Mouse (Mus musculus) right cerebral cortex, postnatal 25 days (tissue): ENCODE measurements at regions not wholly inside any gene's neighbourhood (a gene's known extent, or its start where the extent isn't known, plus 50 kb on each side); places are given as distances from the start of the nearest gene placed in this dataset.

Experiments used
- DNase-seq: peaks from one replicate; pipeline ENCODE4 v3.0.0; 2022

DNA sequence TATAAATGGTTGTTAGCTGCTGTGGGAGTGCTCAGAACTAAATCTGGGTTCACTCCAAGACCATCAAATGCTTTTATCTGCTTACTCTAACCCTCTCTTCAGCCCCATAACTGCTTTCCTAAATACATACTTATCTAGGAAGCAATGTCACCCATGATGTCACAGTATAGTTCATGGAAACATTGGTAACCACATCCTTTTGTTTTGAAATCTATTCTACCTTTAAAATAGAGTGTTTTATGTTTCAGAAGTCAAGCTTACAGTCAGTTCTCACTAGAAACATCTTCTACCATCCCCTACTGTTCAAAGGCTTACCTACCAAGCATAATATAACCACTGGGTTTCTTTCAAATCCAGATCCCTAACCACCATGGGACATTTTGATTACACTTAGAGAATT is 436.4 kb upstream of the Intu start:
- DNase-seq, result no peak

DNA sequence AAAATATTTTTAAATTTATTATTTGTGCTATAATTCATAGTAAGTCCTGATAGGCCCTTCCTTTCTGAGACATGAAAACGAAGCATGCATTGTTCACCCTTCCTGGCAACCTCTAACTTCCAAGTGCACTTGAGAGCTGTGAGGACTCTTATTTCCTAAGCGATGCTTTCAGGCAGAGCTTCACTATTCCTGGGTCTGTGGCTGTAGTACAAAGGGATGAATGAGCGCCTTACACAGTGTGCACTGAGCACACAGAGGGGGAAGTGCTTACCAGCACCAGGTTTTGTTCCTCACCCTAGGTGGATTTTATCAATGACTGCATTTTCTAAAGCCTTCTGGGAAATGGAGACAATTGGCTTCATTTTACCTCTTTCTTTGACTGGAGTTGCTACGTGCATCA is 428.4 kb upstream of the Intu start:
- no peak for DNase-seq

DNA sequence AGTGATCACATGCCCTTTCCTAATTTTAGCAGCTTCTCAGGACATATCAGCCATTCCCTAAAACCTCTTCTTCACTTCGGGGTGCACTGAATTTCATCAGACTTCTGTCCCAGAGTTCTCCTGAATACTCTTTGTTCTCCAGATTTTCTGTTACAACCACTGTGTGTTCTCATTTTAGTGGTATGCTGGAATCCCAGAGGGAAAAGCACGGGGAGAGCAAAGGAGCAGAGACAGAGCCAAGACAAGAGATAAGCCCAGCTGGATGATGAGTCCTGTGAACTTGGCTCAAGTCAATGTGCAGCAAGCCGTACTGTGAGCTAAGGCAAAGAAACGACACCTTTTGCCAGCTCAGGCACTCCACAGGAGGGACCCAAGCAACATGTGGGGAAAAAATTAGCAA is 416.3 kb upstream of the Intu start:
- no peak for DNase-seq

DNA sequence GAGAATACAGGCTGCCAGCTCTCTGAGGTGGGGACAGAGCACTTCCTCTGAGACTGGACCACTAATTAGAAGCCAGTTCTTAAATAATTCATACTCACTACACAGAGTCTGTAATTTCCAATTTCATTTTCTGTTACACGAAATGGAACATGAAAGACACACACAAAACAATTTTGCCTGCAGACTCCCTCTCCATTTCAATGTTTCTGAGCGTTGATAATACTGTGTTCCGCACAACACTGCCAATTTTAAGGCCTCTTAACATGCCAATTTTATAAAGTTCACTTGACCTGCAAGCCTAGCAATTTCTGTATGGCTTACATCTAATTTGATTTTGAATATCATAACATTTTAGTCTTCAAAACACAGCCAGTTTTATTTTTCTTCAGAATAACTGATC is 412.5 kb upstream of the Intu start:
- no peak for DNase-seq

DNA sequence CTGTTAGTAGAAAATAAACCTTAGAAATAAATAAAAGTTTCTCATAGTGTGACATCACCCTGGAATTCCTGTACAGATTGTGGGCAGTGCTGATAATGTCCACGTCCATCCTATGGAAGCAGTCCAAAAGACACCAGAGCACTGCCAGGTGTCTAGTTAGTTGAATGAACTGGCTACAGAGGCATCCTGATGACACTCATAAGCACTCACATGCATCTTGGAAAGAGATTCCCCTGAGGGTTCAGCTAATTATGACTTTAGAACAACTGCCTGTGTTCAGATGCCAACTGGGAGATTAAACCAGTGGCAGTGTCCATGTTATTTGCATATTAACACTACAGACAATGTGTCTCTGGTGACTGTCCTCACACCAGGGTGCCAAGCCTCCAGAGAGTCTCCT is 411.6 kb upstream of the Intu start:
- no peak for DNase-seq

DNA sequence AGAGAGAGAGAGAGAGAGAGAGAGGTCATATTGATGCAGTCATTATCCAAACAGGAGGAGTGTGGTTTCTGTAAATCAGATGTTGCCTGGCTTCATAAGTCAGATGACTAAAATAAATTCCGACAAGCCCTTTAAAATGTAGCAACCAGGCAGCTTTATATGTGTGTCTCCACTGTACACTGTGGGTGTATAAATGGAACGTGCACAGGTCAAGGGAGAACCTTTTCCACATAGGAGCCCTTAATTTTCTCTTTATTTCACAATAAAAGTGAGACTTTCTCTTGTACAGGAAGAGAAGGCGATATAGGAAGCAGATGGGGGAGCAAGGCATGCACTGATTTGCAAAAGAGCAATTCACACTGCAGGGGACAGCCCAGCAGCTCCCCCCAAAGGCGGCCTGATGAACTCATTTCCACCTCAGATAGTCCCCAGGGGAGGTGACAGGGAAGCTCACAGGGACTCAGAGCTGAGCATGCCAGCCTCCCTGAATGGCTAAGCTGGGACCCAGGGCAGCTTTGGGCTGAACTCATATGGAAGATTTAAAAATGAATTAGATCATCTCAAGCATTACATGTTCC is 410.7 kb upstream of the Intu start:
- peak; percentile 61 for DNase-seq

DNA sequence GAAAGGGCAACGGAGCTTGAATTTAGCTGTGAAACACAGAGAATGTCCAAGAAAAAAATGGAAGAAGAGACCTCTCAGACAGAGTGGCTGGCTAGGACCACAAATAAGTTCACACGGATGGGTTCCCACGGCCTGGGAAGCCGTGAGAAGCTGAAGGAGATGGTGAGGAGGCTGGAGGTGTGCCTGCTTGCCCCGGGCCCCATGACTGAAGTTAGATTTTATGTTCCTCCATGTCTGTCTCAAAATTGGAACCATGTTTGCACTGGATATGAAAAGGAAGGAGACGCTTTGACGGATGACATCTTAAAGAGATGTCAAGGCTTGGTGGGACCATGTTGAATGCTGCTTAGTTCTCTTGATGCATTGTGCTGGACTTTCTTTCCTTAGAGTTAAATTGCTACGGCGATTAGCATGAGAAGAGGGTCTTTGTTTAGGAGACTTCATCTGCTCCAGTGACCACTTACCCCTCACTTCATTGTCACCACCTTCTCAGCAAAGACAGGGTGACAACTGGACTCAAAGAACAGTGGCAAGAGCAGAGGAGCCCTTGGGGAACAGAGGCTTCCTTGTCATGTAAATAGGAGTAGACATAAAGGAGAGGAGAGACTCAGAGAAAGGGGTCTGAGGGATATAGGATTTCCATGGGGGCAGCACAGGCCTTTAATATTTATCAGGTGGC is 407.4 kb upstream of the Intu start:
- no peak for DNase-seq

DNA sequence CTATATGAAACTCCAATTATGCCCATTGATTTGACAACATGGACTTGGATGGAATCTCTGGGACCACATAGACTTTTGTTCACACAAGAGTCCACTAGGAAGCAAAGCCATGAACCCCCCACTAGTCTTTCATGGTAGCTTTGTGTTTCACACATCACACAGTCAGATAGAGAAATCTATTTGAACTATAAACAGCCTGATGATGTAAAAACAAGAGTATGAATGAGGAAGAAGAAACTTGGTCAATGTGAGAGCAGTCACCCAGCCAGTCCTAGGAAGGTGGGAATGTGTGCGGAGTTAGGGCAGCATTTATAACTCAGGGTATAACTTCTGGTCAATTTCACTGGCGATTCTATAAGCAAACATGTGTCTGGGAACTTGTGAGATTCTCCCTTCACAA is 404.2 kb upstream of the Intu start:
- no peak for DNase-seq

DNA sequence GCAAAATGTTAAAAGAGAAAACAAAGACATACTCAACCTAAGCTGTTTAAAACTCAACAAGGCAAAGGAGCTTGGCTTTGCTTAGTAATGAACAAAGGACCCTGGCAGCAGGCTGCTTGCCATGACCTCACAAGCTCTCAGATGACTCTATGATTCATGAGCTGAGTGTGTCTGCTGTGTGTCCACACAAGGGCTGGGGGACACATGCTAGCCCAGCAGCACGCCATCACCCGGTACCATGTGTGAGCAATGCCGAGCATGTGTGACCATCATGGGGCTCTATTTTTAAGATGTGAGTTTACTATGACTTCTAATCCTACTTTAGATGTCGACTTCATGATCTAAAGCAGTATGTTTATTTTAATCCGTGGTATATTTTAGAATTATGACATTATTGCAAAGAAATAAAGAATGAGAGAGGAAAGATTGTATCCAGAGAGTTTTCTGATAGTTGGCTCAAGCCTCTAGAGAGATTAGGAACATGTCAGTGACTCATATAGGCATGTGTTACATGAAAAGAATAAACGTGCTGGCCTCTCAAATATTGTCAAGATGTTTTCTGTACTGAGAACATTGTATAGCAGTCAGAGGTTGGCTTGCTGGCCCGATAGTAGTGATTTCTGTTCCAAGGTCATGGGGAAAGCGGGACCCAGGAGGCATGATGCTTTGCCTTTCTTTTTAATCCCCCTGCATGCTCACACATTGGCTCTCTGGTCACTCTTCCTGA is 400.1 kb upstream of the Intu start:
- no peak for DNase-seq

DNA sequence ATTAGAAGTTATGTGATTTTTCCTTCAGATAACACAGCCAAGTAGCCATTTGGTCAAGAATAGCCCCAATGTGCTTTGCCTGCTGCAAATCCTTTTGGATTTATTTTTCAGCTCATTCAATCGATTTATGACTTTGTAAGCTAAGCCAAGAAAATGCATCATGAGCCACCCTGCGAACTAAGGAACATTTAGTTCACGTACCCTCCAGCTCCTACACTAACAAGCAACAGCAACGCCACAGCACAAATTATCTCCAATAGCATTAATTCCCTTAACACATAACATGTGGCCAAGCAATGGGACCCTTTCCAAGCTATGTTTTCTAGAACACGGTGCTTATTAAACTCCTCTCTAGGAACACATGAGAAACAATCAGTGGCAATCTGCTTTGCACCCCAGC is 392.4 kb upstream of the Intu start:
- DNase-seq, result no peak

DNA sequence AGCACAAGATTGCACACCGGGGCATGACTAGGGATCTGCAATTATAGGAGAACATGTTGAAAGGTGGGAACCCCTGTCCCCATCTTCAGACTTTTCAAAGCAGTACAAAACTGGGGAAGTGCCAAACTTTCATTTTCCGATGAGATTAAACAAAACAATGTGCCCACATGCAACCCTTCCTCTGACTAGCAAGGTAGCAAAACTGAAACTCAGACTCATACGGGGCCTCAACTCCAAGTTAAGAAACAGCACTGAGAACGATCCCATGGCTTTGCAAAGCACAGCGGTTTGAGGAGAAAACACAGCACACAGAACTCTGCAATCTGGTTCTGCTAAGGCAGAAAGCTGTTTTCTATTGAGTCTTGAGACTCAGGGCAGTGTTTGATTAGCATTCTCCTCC is 388.9 kb upstream of the Intu start:
- DNase-seq, result no peak

DNA sequence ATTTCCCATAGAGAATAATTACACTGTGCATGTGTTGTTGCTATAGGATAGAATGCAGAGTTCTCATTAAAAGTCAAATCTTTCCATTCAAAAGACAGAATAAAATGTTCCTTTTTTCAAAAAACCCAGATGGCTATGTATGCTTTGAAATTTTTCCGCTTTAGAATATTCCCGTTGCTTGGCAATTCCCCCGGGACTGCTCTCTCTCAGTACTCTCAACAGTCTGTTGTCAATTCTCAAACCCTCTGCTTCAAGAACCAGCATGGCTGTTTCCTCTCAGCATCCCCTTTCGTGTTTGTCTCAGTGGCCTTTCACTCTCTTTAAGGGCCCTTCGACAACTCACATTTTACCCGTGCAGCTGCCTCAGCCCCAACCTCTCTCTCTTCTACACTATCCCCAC is 372.5 kb upstream of the Intu start:
- no peak for DNase-seq

DNA sequence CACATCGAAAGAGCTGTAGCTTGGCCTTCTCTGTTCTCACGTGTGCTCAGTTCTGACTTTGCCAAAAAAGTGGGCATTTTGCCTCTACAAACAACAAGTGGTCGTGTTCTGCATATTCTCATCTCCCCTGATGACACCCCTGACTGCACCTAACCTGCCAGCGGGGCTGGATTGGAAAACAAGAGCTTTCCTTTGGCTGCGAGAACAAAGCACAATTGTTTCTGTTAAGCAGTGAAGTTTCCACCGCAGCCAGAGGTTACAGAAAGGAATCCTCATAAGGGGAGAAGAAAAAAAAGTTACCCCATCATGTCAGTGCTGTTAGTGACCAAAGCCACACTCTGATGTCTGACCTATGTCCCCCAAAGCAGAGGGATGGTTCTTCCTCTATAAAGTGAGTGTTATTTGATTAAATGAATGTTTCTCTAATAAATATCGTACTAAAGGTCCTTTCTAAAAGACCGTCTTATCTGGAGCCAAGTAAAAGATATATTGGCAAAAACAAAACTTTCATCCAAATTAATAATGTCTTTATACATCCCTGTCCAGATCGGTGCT is 371.4 kb upstream of the Intu start:
- DNase-seq, result no peak

DNA sequence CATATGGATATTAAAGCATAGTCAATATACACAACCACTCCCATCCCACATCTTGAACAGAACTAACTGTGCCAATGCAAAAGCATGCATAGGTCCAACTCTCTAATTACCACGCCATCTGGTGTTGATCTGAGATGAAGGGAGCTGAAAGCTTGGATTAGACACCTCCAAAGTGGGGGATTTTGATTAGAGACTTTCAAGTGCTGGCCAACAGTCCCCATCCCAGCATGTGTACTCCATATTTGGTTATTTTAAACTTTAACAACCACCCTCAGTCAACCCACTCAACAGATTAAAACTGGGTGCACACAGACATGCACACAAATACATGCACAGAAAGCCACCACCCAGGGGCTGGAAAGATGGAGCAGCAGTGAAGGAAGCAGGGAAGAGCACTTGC is 366.9 kb upstream of the Intu start:
- DNase-seq, result no peak

DNA sequence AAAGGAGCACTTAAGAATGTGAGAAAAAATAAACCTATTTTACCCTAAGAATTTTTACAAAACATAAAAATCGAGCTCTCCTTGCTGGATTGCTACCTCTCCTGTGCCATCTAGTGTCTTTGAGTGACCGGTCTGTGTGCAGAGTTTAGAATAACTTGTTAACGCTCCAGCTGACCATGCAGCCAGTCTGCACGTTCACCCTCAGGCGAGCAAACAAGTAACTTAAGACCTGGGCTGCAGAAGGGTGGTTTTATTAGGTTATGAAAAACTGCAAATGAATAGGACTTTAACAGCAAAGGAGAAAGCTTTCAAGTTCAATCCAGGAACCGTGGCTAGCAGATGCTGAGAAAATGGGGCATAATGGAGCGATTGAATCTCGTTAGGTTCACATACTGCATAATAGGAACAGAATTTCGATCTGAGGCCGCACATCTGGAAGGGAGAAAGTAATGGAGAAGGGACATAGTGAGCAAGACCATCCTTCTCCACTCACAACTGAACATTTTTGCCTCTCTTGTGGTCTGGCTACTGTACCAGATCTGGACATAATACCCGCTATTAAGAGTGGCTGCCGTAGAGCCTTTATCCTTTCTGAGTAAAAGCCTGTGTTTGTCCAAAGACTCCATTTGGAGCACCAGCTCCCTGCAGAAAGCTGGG is 363.0 kb upstream of the Intu start:
- DNase-seq, result no peak

DNA sequence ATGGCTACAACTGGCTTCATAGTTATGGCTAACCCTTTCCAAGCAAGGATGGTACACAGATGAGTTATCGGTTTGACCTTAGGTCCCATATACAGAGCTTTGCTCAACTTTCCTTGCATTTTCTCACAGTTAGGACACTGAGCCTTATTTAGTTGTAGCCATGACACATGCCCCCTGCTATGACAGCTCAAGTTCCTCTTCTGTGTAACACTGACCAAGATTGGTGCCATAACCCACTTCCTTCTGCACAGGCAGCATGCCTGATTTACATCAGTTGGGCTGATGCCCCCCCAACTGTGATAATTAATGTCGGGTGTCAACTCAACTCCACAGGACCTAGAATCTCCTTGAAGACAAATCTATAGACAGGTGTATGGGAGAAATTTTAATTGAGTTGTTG is 361.5 kb upstream of the Intu start:
- no peak for DNase-seq

DNA sequence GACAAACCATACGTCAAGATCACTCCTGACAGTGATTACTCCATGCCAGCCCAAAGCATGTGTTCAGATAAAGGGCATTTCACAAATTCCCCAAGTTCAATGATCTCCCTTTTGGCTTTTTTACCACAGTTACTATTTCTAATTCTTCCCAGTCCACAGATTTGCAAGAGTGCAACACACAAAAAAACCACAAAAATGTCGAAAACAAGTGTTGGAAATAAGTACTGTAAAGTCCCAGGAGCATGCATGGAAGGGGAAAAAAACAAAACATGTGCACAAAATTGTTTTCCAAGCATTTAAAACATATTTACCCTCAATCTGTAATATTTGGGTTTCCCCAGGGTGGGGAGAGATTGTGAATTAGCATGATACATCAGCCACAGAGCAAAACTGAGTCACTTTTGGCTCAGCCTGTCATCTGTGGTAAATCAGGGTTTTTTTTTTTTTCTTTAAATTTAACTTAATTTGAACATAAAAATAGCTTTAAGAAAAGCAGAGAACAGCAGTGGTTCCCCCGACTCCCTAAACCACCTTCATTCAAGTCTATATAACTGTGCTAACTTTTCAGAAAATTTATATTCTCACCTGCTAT is 351.3 kb upstream of the Intu start:
- DNase-seq, result no peak

DNA sequence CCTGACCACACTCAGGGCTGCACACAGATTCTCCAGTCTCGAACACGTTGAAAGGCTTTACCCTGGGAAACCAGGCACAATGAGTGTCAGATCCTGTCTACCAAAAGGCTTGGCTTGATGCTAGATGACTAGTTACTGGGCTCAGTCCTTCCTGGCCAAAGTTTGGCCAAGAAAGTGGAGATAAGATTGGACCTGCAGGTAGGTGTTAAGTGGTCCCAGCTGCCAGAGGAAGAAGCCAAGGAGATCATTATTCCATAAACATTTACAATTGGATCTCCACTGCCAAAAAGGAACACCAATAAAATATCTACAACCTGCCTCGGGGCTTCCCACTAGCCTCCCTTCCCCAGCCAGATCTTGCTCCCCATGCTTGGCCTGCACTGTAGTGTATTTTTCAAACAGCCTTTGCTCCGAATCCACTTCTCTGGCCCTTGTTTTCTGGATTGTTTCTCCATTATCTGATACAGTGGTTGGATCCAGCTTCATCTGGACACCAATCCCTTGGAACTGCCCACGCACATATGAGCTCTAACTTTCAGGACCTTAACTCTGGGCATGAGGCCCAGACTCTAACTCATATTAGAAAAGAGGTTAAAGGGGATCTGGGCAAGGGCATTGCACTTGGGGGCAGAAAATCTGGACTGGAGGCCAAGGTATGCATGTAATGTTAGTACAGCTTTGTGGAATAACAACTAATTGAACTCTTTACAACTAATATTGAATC is 345.3 kb upstream of the Intu start:
- no peak for DNase-seq

DNA sequence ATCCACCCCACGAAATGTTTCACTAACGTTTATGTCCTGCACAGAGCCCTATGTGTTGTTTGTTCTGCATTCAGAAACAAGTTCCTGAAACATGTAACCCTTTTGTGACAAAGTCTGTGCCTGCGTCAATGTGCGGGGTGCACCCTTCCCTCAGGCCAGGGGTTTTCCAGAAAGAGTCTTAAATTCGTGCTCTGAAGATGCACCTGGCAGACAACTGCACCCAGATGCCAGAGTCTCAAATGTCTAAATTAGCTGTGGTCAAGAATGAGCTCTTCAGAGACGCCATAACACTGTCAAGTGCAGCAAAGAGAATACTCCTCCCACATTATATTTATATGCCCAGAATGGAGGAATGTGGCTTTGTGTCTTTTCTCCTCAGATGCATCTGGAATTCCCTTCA is 341.6 kb upstream of the Intu start:
- DNase-seq, result no peak

DNA sequence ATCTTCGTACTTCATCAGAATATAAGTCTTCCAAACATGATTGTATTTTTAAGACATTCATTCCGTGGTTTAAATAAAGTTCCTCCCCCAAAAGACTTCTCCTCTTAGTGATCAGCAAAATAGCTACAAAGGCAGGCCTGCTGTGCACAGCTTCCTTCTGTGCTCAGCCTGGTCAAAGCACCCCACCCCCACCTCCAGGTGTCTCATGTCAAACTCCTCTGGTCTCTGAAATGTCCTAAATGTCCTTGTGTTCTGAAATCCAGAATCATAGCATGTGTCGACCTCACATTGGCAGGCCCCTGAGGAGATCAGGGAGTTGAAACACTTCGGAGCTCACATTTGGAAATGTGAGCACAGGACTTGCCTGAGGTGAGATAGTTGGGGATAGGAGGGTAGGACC is 341.1 kb upstream of the Intu start:
- no peak for DNase-seq

DNA sequence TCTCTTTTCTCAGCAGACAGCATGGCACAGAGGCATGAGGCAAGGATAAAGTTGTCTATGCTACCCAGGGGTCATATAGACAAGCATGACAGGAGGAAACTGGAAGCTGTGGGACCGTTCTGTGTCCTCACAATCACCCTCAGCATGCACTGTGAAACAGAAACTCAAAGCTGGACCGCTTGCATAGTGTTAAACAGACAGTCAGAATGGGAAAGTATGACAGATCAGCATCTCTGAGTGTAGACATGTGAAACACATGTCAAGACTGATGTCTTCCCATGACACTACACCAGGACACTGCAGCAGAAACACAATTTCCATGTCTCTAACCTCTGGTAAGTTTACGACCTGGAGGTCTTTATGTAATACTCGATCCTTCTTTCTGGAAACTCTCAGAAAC is 330.9 kb upstream of the Intu start:
- no peak for DNase-seq

DNA sequence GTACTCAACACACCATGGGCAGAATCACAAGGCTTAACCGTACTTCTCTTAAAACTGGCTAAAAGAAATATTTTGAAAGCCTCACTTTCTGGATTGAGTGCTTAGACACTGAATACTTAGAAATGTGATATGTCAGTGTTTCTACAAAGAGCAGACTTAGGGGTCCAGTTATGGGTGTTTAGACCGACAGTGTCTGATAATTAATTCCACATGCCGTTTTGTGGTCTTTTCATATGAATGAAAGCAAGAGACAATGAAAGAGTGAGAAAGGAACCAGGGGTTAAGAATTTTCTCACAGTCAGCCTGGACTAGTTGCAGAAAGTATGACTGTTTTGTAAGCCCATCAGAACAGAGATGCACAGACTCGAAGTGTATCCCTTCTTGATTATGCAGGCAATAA is 324.8 kb upstream of the Intu start:
- no peak for DNase-seq

DNA sequence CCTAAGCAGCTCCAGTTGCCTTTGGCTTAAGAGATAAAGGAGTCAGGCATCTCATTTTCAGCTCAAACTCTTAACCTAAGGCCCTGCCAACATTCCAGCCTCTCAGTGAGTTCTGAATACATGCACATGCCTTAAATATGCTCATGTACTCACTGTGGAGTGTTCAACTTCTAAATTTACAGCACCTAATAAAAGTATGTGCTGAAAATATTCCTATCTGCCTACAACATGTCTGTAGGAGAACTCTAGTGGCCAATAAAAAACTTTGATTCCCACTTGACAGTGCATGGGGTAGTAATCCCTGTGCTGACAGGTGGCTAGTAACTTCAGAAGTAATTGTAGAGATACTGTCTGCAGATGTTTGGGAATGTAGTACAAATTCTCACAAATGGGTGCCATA is 319.3 kb upstream of the Intu start:
- no peak for DNase-seq
